Mouse (Mus musculus) E14TG2a.4 (cell line): ENCODE data around the gene Angptl1.

Experiments used
- CTCF ChIP-seq: conservative IDR thresholded peaks from 2 replicates; pipeline ENCODE4 v1.5.1; 2014; ENCODE audit warnings: low read length
- NANOG ChIP-seq: IDR thresholded peaks from 2 replicates; pipeline ENCODE4 v1.6.1; 2014; ENCODE audit warnings: borderline replicate concordance, low read length, mixed read lengths
- POU5F1 ChIP-seq: IDR thresholded peaks from 2 replicates; pipeline ENCODE4 v1.6.1; 2014; ENCODE audit warnings: low read length, borderline replicate concordance

- TF ChIP-seq CTCF (no peak), NANOG (no peak), POU5F1 (no peak)
Measured at GRCm38 (mm10) chr1:156870616-156871015, 32.3 kb downstream of the Angptl1 start.
